Mouse (Mus musculus): ENCODE results near the gene Gp1ba. TPM values are rescaled to one million over a fixed set of nuclear protein-coding genes. Genes with fewer than 3 reads are reported as not detected.

Gene Gp1ba
- polyA plus RNA-seq, 3 experiments from 2014 or later, result 0.17 to 0.69 (median 0.21) TPM

DNA sequence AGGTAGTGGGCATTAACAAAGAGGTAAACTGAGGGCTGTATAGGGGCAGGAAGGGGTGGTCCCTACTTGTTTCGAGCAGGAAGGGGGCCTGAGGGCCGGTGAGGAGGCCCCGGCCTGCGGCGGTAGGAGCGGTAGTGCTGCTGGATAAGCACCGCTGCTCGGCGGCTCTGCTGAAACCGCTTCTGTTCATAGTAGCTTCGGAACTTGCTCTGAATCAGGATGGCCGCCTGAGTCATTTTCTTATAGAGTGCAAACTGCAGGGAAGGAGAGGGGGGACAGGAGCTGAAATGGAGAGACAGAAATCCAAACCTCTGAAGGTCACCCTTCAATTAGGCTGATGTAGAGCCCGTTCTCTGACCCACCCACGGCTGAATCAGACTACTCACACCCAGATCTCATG lies 31.6 kb downstream of the Gp1ba start:
- no peak for ATAC-seq

GRCm38 (mm10) chr11:70671333-70672047 lies 32.6 kb downstream of the Gp1ba start:
- ATAC-seq, result no peak

DNA sequence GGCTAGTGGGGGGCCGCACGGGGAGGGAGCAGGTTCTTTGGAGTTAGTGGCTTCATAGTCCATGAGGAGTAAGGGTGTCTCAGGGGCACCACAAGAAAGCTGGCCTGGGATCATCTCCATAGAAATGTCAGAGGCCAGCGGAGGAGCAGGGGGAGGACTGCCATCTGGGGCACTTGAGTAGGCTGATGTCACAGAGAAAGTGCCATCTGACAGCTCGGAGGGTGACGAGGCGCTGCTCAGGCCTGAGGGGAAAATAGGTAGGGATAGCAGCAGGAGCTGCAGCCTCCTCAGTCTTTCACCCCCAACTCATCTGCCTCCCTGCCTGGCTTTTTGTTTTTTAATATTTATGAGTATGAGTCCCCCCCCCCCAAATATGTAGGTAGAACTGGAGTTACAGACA lies 35.1 kb downstream of the Gp1ba start:
- ATAC-seq, result no peak

DNA sequence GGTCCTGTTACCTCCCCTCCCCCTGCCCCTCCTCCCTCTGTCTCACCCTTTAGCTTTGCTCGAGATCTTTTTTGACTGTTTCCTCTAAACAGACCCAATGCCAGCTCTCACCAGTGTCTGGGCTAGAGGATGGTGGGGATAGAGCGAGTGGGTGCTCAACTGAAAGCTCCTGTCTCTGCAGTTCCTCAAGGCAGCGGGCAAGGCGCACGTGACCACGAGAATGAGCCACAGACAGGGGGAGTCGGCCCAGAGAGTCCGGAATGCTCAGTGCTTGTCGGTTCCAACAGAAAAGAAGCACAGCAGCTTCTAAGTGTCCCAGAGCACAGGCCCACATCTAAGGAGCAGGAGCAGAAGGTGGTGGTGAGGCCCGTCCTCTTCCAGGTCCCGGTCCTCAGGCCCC lies 35.6 kb downstream of the Gp1ba start:
- ATAC-seq, result no peak

DNA sequence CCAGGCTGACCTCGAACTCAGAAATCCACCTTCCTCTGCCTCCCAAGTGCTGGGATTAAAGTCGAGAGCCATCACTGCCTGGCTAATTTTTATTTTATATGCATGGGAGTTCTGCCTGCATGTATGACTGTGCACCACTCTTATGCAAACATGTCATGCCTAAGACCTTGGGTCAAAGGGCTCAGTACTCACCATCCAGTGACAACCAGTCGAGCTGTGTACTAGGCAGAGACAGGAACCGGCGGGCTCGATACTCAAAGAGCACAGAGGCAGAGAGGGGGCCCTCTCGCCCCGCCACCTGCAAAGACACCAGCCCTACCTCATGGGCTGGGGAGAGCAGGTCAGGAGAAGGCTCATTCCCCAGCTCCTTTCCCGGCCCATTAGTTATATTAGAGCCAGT lies 39.2 kb downstream of the Gp1ba start:
- ATAC-seq, result no peak

DNA sequence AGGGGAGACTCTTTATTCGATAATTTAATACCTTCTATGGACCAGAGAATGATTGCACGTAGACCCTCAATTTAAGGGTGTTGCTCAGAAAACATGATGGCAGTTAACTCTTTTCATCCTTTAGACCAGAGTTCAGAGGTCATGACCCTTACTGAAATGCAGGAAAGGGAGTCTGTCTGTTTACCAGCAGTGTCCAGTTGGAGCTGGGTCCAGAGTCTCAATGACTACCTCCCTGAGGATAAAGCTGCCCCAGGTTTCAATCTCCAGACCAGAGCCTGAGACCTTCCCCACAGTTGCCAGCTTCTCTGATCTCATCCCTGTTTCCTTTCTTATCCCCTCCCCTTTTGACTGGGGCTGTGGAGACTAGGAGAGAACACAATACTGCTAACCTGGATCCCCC lies 39.7 kb downstream of the Gp1ba start:
- ATAC-seq, result no peak

DNA sequence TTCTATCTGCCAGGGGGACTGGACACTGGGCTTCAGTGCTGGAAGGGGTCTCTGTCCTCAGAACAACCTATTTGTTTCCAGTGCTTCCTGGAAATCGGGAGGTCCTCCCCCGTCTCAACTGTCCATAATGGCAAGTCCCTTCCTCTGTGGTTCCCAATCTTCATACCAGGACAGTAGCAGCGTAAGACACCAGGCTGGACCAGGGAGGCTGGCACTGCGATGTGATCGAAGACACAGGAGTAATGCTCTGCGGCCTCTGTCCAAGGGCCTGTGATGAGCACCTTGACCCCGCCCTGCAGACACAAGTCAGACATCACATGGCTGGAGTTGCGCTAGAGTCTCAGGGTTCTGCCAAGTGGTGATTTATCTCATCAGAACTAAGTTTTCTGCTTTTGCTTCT lies 40.4 kb downstream of the Gp1ba start:
- ATAC-seq, result no peak

GRCm38 (mm10) chr11:70679894-70680293 lies 41.0 kb downstream of the Gp1ba start:
- ATAC-seq, result no peak

- no peak for ATAC-seq
These were observed 42.2 kb downstream of the Gp1ba start for GRCm38 (mm10) chr11:70681170-70681569.

DNA sequence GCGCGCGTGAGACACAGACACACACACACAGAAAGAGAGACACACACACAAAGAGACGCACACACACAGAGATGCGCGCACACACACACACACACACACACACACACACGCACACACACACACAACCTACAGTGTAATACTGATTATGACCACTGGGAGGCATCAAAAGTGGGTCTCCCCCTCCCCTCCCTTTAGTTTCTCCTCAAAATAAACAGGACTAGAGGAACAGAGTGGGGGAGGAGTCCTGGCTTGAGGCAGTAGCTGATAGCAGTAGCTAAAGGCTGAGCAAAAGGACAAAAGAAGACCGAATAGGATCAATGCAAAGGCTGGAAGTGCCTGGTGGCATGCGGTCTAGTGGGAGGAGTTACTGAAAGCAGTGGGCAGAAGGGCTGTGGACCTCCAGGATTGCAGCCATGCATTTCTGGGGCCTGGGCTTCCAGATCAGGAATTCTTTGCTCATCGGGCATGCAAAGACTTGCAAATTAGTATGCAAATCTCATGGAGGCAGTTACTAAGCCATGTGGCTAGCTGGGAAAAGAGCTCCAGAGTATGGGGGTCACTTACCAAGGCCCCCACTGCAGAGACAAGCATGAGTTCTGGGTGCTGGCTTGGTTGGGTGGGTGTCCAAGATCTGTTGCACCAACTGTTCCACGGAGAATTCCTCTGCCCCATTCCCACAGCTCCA lies 43.1 kb downstream of the Gp1ba start:
- no peak for ATAC-seq

- no peak for ATAC-seq
These were observed 44.7 kb downstream of the Gp1ba start for GRCm38 (mm10) chr11:70683640-70684039.

DNA sequence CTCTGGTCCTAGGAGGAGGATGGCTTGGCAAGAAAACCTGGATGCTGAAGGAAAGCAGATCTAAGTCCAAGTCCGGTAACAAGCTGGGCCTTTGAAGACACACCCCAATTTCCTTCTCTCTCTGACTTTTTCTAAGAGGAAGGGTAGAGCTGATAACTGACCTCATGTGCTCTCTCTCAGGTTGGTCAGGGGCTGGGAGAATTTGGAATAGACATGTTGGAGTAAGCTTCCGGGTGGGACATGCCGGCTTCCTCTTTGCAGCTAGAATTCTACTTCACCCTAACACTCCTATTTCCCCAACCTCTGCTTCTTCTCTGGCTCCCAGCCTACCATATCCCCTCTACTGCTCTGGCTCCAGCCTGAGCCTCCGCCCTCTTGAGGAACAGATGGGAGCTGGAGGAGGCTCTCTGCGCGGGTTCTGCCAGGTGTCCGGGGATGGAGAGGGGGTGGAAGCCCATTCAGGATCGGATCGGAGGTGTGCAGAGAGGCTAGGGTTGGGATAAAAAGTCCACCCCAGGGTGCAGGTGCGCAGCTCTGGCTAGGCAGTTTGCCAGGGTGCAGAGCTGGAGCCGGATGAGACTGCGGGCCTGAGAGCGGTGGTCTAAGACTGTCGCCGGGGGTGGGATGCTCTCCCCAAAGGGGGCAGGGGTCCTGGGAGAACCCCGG lies 48.1 kb downstream of the Gp1ba start:
- peak; percentile 12 for ATAC-seq

- peak; percentile 80 for ATAC-seq
These were observed 48.8 kb downstream of the Gp1ba start, which contains the start of gene Camta2 for GRCm38 (mm10) chr11:70687601-70688199. Camta2 (minus strand) TSS chr11:70688105.

- no peak for ATAC-seq
These were observed 49.5 kb downstream of the Gp1ba start for GRCm38 (mm10) chr11:70688372-70688771.

- no peak for ATAC-seq
These were observed 50.7 kb downstream of the Gp1ba start for GRCm38 (mm10) chr11:70689578-70689977.

Other genes with a start within 250 kb of the Gp1ba start
- 1 to 10 TPM; 5.2 to 7.3 (median 6.5) TPM for gene Pelp1, start 229.1 kb upstream of the Gp1ba start, polyA plus RNA-seq (2017; shearing (Covaris generic))
- gene Arrb2, start 206.5 kb upstream of the Gp1ba start, polyA plus RNA-seq (2017; shearing (Covaris generic)), result 100 to 1,000 TPM in 2 of 3 experiments, 10 to 100 TPM in 1; 50.6 to 129 (median 119) TPM
- 10 to 100 TPM; 76.7 to 81.3 (median 80.3) TPM for gene Med11, start 187.2 kb upstream of the Gp1ba start, polyA plus RNA-seq (2017; shearing (Covaris generic))
- not detected for gene Zmynd15, start 179.7 kb upstream of the Gp1ba start, polyA plus RNA-seq (2017; shearing (Covaris generic))
- gene Cxcl16, start 179.1 kb upstream of the Gp1ba start, polyA plus RNA-seq (2017; shearing (Covaris generic)), result under 1 TPM; 0.62 to 0.85 (median 0.72) TPM
- gene Tm4sf5, start 133.9 kb upstream of the Gp1ba start, polyA plus RNA-seq (2017; shearing (Covaris generic)), result 1 to 10 TPM; 1.6 to 3.2 (median 2.3) TPM
- gene Vmo1, start 124.5 kb upstream of the Gp1ba start, polyA plus RNA-seq (2017; shearing (Covaris generic)), result not detected
- not detected for gene Gltpd2, start 119.9 kb upstream of the Gp1ba start, polyA plus RNA-seq (2017; shearing (Covaris generic))
- 100 to 1,000 TPM; 376 to 387 (median 385) TPM for gene Psmb6, start 113.8 kb upstream of the Gp1ba start, polyA plus RNA-seq (2017; shearing (Covaris generic))
- gene Gm40193, start 106.2 kb upstream of the Gp1ba start, polyA plus RNA-seq (2017; shearing (Covaris generic)), result not detected
- 1 to 10 TPM; 1.8 to 2.1 (median 2.0) TPM for gene Pld2, start 99.1 kb upstream of the Gp1ba start, polyA plus RNA-seq (2017; shearing (Covaris generic))
- gene Mink1, start 76.2 kb upstream of the Gp1ba start, polyA plus RNA-seq (2017; shearing (Covaris generic)), result 10 to 100 TPM in 1 of 3 experiments, 1 to 10 TPM in 2; 6.2 to 11.8 (median 9.2) TPM
- gene 4930544D05Rik, start 23.3 kb upstream of the Gp1ba start, polyA plus RNA-seq (2017; shearing (Covaris generic)), result not detected
- 1 to 10 TPM in 1 of 3 experiments, under 1 TPM in 2; 0.51 to 3.0 (median 0.78) TPM for gene Chrne, start 19.9 kb upstream of the Gp1ba start, polyA plus RNA-seq (2017; shearing (Covaris generic))
- 100 to 1,000 TPM; 276 to 454 (median 423) TPM for gene Rnf167, start 8.1 kb downstream of the Gp1ba start, polyA plus RNA-seq (2017; shearing (Covaris generic))
- gene Slc25a11, start 8.4 kb downstream of the Gp1ba start, polyA plus RNA-seq (2017; shearing (Covaris generic)), result 100 to 1,000 TPM in 2 of 3 experiments, 10 to 100 TPM in 1; 85.3 to 111 (median 111) TPM
- 1,000 to 10,000 TPM; 3,037 to 4,758 (median 3,214) TPM for gene Pfn1, start 15.5 kb downstream of the Gp1ba start, polyA plus RNA-seq (2017; shearing (Covaris generic))
- 10 to 100 TPM in 2 of 3 experiments, 1 to 10 TPM in 1; 6.2 to 27.4 (median 21.7) TPM for gene Eno3, start 18.1 kb downstream of the Gp1ba start, polyA plus RNA-seq (2017; shearing (Covaris generic))
- gene Spag7, start 30.3 kb downstream of the Gp1ba start, polyA plus RNA-seq (2017; shearing (Covaris generic)), result 100 to 1,000 TPM; 131 to 155 (median 137) TPM
- gene Camta2, start 49.0 kb downstream of the Gp1ba start, polyA plus RNA-seq (2017; shearing (Covaris generic)), result 10 to 100 TPM; 11.5 to 17.1 (median 12.8) TPM
- 1 to 10 TPM in 1 of 3 experiments, under 1 TPM in 1, not detected in 1; 0.44 to 1.0 TPM for gene Inca1, start 61.0 kb downstream of the Gp1ba start, polyA plus RNA-seq (2017; shearing (Covaris generic))
- gene Kif1c, start 61.4 kb downstream of the Gp1ba start, polyA plus RNA-seq (2017; shearing (Covaris generic)), result 1 to 10 TPM in 2 of 3 experiments, under 1 TPM in 1; 0.99 to 2.0 (median 1.3) TPM
- gene Zfp3, start 125.1 kb downstream of the Gp1ba start, polyA plus RNA-seq (2017; shearing (Covaris generic)), result 1 to 10 TPM; 3.4 to 5.8 (median 4.6) TPM
- 1 to 10 TPM in 1 of 3 experiments, under 1 TPM in 1, not detected in 1; 0.67 to 1.1 TPM for gene Scimp, start 173.5 kb downstream of the Gp1ba start, polyA plus RNA-seq (2017; shearing (Covaris generic))
- gene Rabep1, start 205.7 kb downstream of the Gp1ba start, polyA plus RNA-seq (2017; shearing (Covaris generic)), result 10 to 100 TPM in 2 of 3 experiments, 1 to 10 TPM in 1; 9.9 to 13.0 (median 11.4) TPM